Mouse (Mus musculus): Measurements from ENCODE around the gene Emx1. TPM values are rescaled to one million over a fixed set of nuclear protein-coding genes. Genes with fewer than 3 reads are reported as not detected.

Emx1 gene
- polyA plus RNA-seq, 1 experiment: 13.9 TPM

- TF ChIP-seq POLR2A (IDR thresholded peaks at IDR 0.05; ENCODE audit: borderline replicate concordance, extremely low read depth, insufficient read depth, insufficient read length, poor library complexity, severe bottlenecking) (no peak), CTCF (IDR thresholded peaks at IDR 0.05; ENCODE audit: borderline replicate concordance, extremely low read depth, insufficient read depth, insufficient read length) (no peak)
- peak; percentile 73 for DNase-seq (ENCODE audit: low read depth)
These were observed 2.8 kb downstream of the Emx1 start for GRCm38 (mm10) chr6:85189911-85190591.

GRCm38 (mm10) chr6:85190671-85191070 is 3.4 kb downstream of the Emx1 start:
- TF ChIP-seq CTCF (IDR thresholded peaks at IDR 0.05; ENCODE audit: borderline replicate concordance, extremely low read depth, insufficient read depth, insufficient read length): no peak
- no peak for TF ChIP-seq POLR2A (IDR thresholded peaks at IDR 0.05; ENCODE audit: borderline replicate concordance, extremely low read depth, insufficient read depth, insufficient read length, poor library complexity, severe bottlenecking)
- peak; percentile 61 for DNase-seq (ENCODE audit: low read depth)

- no peak for TF ChIP-seq POLR2A (IDR thresholded peaks at IDR 0.05; ENCODE audit: borderline replicate concordance, extremely low read depth, insufficient read depth, insufficient read length, poor library complexity, severe bottlenecking)
- no peak for TF ChIP-seq CTCF (IDR thresholded peaks at IDR 0.05; ENCODE audit: borderline replicate concordance, extremely low read depth, insufficient read depth, insufficient read length)
- no peak for DNase-seq (ENCODE audit: low read depth)
These were observed 4.7 kb downstream of the Emx1 start for GRCm38 (mm10) chr6:85191751-85192440.

- TF ChIP-seq POLR2A (IDR thresholded peaks at IDR 0.05; ENCODE audit: borderline replicate concordance, extremely low read depth, insufficient read depth, insufficient read length, poor library complexity, severe bottlenecking): no peak
- peak; percentile 83 for DNase-seq (ENCODE audit: low read depth)
These were observed 6.4 kb downstream of the Emx1 start for GRCm38 (mm10) chr6:85193381-85194318.

- no peak for DNase-seq (ENCODE audit: low read depth)
- TF ChIP-seq POLR2A (IDR thresholded peaks at IDR 0.05; ENCODE audit: borderline replicate concordance, extremely low read depth, insufficient read depth, insufficient read length, poor library complexity, severe bottlenecking) (no peak), CTCF (IDR thresholded peaks at IDR 0.05; ENCODE audit: borderline replicate concordance, extremely low read depth, insufficient read depth, insufficient read length) (no peak)
These were observed 10.7 kb downstream of the Emx1 start for GRCm38 (mm10) chr6:85197951-85198350.

- peak; percentile 81 for DNase-seq (ENCODE audit: low read depth)
- TF ChIP-seq POLR2A (IDR thresholded peaks at IDR 0.05; ENCODE audit: borderline replicate concordance, extremely low read depth, insufficient read depth, insufficient read length, poor library complexity, severe bottlenecking): no peak
- TF ChIP-seq CTCF (IDR thresholded peaks at IDR 0.05; ENCODE audit: borderline replicate concordance, extremely low read depth, insufficient read depth, insufficient read length): no peak
These were observed 19.1 kb downstream of the Emx1 start for GRCm38 (mm10) chr6:85206182-85206938.

- TF ChIP-seq POLR2A (IDR thresholded peaks at IDR 0.05; ENCODE audit: borderline replicate concordance, extremely low read depth, insufficient read depth, insufficient read length, poor library complexity, severe bottlenecking) (no peak), CTCF (IDR thresholded peaks at IDR 0.05; ENCODE audit: borderline replicate concordance, extremely low read depth, insufficient read depth, insufficient read length) (no peak)
- peak; percentile 90 for DNase-seq (ENCODE audit: low read depth)
These were observed 19.7 kb downstream of the Emx1 start for GRCm38 (mm10) chr6:85206939-85207285.

- TF ChIP-seq CTCF (IDR thresholded peaks at IDR 0.05; ENCODE audit: borderline replicate concordance, extremely low read depth, insufficient read depth, insufficient read length) (no peak), POLR2A (IDR thresholded peaks at IDR 0.05; ENCODE audit: borderline replicate concordance, extremely low read depth, insufficient read depth, insufficient read length, poor library complexity, severe bottlenecking) (no peak)
- DNase-seq (ENCODE audit: low read depth): no peak
These were observed 20.1 kb downstream of the Emx1 start for GRCm38 (mm10) chr6:85207345-85207744.

GRCm38 (mm10) chr6:85209226-85209967 is 22.2 kb downstream of the Emx1 start:
- peak; percentile 61 for DNase-seq (ENCODE audit: low read depth)
- TF ChIP-seq POLR2A (IDR thresholded peaks at IDR 0.05; ENCODE audit: borderline replicate concordance, extremely low read depth, insufficient read depth, insufficient read length, poor library complexity, severe bottlenecking) (no peak), CTCF (IDR thresholded peaks at IDR 0.05; ENCODE audit: borderline replicate concordance, extremely low read depth, insufficient read depth, insufficient read length) (no peak)

- no peak for DNase-seq (ENCODE audit: low read depth)
- TF ChIP-seq CTCF (IDR thresholded peaks at IDR 0.05; ENCODE audit: borderline replicate concordance, extremely low read depth, insufficient read depth, insufficient read length): no peak
- TF ChIP-seq POLR2A (IDR thresholded peaks at IDR 0.05; ENCODE audit: borderline replicate concordance, extremely low read depth, insufficient read depth, insufficient read length, poor library complexity, severe bottlenecking): no peak
These were observed 23.4 kb downstream of the Emx1 start for GRCm38 (mm10) chr6:85210686-85211085.

Measured in brain, embryonic 14.5 days (tissue).